Mouse (Mus musculus) common myeloid progenitor, adult 5-6 weeks (primary cell): ENCODE results near the gene Sec14l1. TPM values are rescaled to one million over a fixed set of nuclear protein-coding genes. Genes with fewer than 3 reads are reported as not detected.

Experiments
- ATAC-seq: replicated peaks from 2 replicates; pipeline ENCODE4 v1.8.0; 2016; ENCODE audit warnings: low read depth, mild to moderate bottlenecking, moderate TSS enrichment, inconsistent platforms; ENCODE audit not compliant: poor library complexity, severe bottlenecking
- total RNA-seq: library from RNA; stranded (forward); fragments of 200-1000, 187-1606 nt; gene quantifications from 2 replicates; pipeline ENCODE4 v1.2.3, GENCODE M21; 2017

Sec14l1 gene
- total RNA-seq, 1 experiment from 2014 or later: 13.0 TPM

DNA sequence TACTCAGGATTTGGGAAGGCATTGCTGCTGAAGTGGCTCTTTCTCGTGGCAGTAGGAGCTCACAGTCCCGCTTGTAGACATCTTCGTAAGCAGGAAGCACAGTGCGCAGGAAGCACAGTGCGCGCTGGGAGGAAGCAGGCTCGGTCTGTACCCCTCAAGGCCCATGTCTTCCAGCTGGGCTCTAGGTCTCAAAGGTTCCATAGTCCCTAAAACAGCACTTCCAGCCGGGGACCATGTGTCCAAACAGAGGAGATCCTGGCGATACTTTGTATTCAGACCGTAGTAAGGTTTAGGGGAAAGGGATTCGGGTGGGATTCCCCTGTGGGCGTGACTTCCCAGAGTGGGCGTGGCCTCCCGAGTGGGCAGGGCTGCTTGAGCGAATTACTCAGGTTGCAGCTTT is 60.0 kb downstream of the Sec14l1 start:
- ATAC-seq: peak; percentile 65

DNA sequence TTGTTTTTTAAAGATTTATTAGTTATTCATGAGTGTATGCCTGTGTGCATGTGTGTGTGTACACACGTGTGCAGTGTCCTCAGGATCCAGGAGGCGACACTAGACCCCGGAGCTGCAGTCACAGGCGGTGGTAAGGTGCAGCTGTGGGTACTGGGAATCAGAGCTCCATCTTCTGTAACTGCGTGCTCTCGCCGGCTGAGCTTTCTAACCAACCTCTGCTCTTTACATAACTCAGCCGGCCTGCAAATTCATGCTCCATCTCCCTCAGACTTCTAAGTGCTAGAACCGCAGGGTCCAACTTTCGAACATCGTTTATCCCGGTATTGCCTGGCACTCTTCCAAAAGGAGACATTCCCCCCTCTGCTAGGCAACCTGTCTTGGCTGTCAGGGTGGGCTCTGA is 60.5 kb downstream of the Sec14l1 start:
- ATAC-seq: no peak

DNA sequence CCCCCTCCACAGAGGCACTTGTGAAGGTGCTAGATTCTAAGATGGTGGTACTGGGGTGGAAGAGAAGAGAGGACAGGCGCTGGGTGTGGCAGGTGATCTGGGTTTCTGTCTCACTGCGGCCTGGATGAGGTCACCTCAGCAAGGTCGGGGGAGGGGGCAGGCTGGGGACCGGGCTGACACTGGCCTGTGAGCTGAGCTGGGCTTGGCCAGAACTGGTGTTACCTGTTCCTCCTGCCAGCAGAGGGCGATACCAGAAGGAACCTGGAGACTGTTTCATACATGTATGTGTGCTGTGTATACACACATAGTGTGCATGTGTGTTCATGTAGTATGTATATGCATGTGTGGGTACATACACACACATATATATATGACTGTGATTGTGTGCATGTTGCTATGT is 61.3 kb downstream of the Sec14l1 start:
- ATAC-seq: peak; percentile 45

DNA sequence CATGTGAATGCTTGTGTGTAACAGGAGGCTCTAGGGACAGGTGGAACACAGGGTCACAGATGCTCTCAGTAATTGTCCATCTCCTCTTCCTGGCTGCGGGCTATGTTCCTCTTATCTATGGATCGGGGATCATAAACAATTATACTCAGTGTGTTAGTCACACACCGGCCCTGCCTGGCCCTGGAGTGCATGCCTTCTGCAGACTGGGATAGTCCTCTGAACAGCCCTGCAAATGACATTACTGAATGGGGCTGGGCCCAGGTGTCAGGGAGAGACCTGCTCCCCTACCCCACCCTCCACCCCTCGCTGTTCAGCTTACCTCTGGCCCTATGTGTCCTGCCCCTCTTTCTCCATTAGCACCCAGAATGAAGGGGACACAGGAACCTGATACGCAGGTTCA is 61.9 kb downstream of the Sec14l1 start:
- no peak for ATAC-seq

DNA sequence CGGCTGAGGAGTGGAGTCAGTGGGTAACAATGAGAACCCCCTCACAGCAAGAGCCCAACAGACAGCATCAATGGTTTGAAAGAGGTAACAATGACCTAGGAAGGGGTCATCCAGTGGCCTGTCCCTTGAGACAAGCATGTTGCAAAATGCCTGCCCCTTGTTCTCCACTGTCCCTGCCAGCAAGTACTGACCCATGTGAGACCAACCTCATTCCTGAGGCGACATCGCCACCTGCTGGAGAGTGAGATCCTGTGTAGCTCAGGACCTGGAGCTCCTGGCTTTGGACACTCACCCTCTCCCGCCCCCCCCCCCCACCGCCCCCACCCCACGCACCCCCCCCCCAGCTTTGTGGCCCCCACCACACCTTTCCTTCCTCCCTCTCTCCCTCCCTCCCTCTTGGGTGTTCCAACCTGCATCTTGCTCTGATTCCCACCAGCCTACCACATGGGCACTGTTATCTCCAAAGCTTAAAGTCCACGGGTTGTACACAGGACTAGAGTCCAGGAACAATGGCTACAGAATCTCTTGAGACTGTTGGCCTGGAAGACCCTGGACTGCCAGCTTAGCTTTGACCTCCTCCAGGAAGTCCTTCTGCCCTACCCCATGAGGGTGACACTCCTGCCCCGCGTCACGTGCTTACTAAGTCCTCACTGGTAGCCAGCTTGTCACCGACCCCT is 62.5 kb downstream of the Sec14l1 start:
- ATAC-seq: peak; percentile 67

DNA sequence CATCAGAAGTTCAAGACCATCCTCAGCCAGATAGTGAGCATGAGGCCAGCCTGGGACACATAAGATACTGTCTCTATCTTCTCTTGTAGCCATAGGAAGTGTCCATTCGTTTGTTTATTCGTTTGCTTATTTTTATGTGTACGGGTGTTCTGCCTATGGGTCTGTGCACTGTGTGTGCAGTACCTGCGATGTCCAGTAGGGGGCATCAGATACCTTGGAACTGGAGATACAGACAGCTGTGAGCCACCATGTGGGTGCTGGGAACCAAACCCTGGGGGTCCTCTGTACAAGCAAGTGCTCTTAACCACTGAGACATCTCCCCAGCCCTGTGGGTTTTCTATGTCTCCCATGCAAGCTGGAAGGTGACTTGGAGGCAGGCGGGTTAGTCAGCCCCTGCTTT is 64.9 kb downstream of the Sec14l1 start:
- no peak for ATAC-seq

DNA sequence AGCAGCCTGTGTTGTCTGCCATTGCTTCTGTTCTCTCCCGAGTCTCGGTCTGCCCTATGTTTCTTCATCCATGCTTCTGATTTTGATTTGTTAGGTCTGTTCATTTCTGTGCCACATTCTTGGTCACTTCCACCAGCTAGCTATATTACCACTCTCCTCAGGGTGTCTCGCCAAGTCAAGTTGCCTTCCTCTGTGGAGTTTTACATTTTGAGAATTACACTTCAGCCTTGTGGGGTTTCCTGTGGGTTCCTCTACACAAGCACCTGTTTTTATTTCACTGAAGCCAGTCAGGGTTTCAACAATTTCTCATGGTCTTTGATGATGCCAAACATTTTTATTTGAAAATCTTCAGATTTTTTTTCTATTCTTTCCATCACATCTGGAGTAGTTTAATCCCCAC is 67.8 kb downstream of the Sec14l1 start:
- ATAC-seq: no peak

DNA sequence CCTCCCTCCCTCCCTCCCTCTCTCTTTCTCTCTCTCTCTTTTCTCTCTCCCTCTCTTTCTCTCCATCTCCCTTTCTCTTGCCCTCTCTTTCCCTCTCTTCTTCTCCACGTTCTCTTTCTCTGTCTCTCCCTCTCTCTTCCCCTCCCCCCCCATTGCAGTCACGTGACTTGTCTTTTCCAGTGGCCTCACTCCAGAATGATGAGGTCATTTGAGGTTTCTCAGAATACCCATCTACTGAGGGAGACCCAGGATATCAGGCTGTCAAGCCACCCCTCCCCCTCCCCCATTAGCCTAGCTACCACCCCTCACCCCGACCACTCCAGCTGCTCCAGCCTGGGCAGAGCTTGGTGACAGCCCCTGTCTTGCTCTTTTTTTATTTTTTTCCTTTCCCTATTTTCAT is 68.3 kb downstream of the Sec14l1 start:
- no peak for ATAC-seq

DNA sequence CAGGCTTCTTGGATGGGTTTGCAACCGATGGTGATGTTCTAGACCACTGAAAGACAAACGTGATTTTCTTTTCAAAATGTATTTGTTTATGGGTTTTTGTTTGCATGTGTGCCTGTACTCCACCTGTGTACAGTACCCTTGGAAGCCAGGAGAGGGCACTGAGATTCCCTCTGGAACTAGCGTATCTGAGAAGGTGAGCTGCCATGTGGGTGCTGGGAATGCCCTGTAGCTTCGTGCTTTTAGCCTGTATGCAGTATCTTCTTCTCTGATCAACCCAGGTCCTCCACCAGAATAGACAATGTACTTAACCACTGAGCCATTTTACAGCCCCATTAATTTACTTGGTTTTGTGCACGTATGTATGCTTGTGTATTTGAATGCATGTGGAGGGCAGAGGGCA is 68.9 kb downstream of the Sec14l1 start:
- ATAC-seq: no peak

DNA sequence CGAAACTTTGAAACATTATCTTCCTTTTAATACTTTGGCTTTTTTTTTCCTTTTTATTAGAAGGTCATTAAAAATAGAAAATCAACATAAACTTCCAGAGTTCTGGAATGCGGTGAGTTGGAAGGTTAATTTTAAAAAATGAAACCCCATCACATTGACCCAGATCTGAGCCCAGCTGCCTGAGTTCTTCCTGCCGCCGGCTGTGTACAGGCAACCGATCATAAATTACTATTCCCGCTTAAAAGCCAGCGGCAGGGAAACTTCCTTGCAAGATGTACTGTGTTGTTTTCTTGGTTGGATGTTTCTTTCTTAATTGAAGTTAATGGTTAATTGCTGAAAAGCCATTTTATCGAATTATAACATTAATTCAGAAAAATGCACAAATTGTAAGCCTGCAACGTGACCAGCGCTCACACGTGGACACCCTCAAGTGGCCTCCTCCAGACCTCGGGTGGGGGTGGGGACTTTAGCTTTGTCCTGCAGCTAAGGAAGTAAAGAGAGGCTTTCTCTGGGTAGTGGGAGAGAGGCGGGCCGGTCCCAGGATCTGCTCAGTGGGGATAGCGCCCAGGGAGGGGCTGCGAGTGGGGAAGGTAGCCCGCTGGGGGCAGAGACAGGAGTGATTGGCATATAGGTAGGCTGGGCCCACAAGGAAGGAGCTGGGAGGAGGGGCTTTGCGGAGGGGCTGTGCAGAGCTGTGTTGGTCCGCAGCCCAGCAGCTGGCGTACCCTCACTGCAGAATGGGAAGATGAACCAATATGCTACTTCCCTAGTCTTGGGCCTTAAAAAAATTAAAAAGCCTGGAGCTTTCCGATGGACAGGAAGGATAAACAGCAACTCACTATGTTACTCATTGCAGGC is 70.3 kb downstream of the Sec14l1 start:
- no peak for ATAC-seq

DNA sequence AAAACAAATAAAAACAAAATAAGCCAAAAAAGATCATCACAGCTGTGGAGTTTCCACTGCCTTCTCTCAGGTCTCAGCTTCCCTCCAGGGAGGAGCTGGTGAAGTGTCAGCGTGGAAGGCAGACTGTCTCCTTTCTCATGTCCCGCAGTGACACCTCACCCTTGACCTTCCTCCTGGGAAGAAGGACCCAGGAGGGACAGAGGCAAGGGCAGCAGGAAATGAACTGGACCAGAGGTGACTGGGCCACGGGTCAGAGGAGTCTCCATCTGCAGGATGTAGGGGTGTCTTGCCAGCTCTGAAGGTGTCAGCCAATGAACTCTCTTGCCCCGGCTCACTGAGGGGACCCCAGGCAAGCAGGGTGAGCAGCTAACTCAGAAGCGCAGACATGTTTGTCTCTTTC is 76.6 kb downstream of the Sec14l1 start:
- no peak for ATAC-seq

DNA sequence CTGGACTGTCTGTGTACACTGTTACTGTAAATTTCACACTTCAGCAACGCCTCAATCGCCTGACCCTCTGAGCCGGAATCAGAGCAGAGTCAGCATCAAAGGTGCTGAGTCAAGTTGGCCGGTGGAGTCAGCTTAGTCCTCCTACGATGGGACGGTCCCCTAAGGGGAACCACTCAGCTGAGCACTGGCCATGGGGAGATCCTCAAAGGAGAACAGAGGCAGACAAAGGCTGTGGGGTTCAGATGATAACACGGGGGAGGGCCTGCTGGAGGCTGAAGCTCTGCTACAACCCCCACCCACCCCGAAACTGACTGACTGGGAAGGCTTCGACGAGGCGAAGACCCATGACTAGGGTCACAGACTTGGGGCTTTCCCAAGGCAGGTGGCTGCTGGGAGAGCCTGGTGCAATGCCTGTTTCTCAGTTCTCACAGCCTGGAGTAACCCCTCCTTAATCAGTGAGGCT is 79.5 kb downstream of the Sec14l1 start:
- ATAC-seq: 0 out of 2 replicates have a peak, but pooled peaks have one; percentile 29

DNA sequence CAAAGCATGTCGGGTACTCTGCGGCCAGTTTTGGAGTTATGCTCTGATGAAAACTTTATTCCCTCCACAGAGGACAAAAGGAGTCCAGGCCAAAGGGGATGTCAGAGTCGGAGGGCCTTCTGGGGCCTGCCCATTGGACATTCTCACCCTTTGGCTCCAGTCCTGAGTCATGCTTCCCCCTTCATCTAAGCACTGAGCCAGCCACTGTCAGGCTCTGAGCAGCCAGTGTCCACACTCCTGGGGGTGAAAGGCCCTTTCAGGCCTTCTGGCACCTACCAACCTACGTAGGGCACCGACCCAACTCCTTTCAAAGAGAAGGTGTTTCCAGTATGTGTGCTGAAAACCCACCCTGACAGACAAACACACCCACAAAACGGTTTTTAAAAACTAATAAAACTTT is 80.6 kb downstream of the Sec14l1 start:
- no peak for ATAC-seq

DNA sequence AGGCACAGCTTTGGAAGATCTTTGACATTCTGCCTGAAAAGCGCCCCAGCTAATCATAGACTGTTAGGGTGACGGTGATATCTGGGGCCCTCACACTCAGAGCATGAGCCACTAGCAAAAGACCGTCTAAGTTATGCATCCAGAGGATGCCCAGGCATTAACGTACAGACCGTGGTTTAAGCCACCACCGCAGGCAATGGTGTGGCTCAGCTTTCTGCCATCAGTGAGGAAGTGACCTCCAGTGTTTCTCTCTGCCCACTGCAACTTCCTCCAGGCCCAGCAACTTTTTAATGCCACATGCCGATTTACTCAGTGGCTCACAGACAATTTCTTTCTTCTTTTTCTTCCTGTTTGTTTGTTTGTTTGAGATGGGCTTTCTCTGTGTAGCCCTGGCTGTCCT is 81.7 kb downstream of the Sec14l1 start:
- ATAC-seq: peak; percentile 30

DNA sequence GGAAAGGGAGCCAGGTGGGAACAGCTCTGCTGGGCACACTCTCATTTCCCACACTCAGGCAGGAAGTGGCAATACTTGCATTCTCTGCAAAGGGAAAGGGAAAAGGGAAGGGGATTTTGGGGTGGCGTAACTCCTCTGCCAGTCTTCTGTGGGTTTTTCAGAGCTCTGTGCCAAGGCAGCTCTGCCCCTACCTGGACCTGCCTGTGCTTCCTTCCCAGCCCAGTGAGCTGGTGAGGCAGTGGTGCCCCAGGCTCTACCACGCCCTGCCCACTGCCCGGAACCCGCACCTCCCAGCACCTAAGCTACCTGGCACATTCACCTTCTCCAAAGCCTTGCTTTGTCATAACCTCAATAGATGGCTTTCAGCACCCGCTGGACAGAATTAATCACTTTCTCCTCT is 83.2 kb downstream of the Sec14l1 start:
- peak; percentile 33 for ATAC-seq

DNA sequence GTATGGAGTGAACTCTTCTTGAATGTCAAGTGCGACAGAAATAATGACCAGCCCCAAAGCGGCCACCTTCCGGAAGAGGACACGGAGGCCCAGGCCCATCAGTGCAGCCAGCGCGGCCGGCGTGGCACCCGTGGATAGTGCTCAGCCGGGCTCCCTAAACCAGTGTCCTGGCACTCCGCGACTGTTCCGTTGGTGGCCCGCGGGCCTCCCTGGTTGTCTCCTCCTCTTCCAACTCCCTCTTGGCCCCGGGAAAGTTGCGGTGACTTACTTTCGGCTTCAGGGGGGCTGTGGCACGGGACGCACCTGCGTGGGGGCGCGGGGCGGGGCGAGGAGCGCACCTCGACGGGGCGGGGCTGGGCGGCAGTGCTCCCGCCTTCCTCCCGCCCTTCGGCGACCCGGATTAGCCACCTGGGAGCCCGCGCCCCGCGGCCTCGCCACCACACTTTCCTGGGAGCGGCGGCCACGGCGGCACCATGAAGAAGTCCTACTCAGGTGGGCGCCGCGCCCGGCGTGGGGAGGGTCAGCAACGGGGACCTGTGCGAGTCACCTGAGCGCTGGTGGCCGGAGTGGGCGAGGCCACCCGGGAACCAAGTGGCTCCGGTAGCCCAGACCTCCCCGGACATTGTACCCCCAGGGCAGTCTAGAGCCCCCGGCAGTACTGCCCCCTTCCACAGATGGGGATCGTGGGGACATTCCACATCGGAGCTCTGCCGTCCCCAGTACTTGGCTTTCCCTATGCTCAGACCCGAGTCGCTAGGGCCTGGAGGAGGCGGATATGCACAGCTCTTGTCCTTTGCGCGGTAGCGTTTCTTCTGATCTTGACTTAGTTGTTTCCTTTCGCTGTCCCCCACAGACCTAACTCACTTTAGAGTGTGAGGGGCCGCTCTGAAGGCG is 84.6 kb downstream of the Sec14l1 start, which contains the start of gene Sept9:
Gene Sept9, plus strand, starts transcription at position 380 of the 894 bp plus-strand sequence.
- ATAC-seq: no peak

DNA sequence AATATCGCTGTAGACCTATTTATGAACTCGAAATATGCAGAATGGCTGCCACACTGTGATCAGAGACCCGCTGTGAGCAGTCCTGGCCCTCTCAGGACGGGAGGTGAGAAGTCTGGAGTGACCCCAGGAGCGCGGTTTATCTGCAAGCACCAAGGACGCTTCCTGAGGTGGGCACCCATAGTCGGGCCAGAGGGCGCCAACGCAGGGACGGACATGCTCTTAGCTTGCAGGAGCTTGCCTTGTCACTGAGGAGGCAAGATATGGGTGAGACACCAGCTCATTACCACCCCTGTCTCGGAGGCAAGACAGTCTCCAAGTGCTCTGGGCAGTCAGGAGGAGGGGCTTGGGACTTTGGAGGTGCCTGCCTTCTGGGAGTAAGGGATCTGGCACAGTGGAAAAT is 86.9 kb downstream of the Sec14l1 start:
- ATAC-seq: no peak

DNA sequence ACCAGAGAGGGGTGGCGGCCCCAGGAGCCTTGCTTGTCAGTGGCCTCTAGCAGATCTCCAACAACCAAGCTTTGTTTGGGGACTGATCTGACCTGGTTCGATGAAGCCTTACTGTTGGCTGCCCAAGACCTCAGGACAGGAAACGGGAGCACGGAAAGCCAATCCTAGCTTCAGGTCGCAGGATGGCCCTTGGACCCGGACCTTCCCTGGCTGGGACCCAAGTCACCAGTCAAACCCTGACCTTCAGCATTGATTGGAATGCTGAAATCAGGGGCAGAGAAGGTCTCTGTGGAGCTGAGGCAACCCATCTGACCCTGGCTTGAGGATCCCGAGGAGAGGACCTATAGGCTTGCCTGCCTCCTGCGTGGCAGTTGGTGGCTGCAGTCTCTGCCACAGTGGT is 89.6 kb downstream of the Sec14l1 start:
- no peak for ATAC-seq

DNA sequence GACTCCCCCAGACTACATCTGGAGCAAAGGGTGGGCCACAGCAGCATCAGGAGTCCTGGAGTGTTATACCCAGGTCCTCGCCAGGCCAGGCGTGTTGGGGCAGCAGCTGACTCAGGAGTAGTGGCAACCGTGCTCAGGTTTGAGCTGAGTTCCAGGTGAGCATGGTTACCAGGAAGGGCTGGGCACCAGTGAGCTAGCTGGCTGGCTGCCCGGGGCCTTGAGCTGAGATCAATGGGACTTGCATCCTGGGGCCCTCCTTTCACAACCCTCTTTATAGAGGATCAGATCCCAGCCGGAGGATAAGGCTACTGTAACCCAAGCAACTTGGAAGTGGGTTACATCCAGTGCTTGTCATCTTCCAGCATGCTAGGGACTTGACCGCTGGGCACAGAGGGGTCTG is 90.1 kb downstream of the Sec14l1 start:
- no peak for ATAC-seq

DNA sequence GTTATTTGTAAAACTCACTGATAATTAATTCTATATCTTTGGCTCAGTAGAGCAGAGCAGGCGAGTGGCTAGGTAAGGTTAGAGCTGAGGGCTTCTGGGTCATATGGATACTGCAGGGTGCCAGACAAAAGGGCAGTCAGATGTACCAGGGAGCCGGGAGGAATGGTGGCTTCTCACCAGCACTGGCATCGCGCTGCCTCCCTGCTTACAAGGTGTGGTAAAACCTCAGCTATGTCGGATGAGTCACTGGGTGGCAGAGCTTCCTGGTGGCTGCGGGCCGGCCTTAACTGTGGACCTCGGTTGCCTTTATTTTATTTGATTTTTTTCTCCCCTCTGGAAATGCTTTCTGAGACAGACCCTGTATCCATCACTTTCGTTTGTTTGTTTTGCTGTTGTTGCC is 90.5 kb downstream of the Sec14l1 start:
- ATAC-seq: no peak
